17 mouse cellular contexts compared by ENCODE assay signal in the genomic region with DNA sequence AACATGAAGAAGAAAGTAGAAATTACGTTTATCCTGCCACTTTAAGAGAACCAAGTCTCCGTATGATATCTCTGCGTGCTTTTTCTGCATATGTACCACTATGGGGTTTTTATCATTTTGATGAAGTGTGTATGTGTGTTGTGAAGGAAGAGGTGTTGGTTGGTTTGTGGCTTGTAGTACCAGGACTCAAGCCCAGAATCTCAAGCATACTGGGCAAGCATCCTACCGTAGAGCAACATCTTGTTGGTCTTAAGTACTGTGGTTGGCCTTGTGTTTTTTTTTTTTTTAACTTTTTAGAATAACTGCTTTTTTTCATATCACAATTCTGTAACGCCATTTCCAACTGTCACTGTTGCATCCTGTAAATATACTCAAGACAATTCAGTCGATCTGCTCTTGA.
A peak's percentile ranks its signal among the peaks of the same experiment; 100 is the strongest.
DNase-seq lines count a peak whose midpoint lies in the region; ATAC-seq and TF ChIP-seq lines count a peak whose summit lies in the region.
"Had no signal": no experiment of that assay in that cellular context is flagged by ENCODE, and none has a peak within 500 bp of the region (broad histone marks: within the 10 kb centered on the region; RNA-seq: fewer than 3 reads in every experiment).

No protein-coding gene starts in this region.

- H3K36me3 ChIP-seq in forebrain, postnatal 0 days (ENCODE audit: insufficient read depth) = no peaks in the 10 kb centered on the region
- H3K36me3 ChIP-seq in forebrain, embryonic 15.5 days = no peaks in the 10 kb centered on the region
- H3K36me3 ChIP-seq: G1E had no signal

- peak; percentile 64 for ATAC-seq in forebrain, postnatal 0 days
- ATAC-seq in forebrain, embryonic 15.5 days (replicated peaks) = no peak
- ATAC-seq: activated CD4-positive, CD25-positive, alpha-beta regulatory T cell, adult 4 months; CD4-positive, CD25-positive, alpha-beta regulatory T cell, adult 4 months; Patski had no signal

- peak; percentile 61 for DNase-seq in forebrain, postnatal 0 days
- DNase-seq: adrenal gland, adult 2 months; adrenal gland, adult 8-10 months; adrenal gland, postnatal 10 days; adrenal gland, postnatal 14 days; adrenal gland, postnatal 25 days; adrenal gland, postnatal 36 days; B cell, adult 2 months; cerebellum, adult 11 months; cerebellum, adult 11-12 months; cerebellum, adult 18-20 months; cerebellum, adult 2 months had no signal

- no peak overlapping the region for H3K4me3 ChIP-seq in forebrain, postnatal 0 days (ENCODE audit: low read depth, low read length)
- no peak overlapping the region for H3K4me3 ChIP-seq in forebrain, embryonic 15.5 days

- H3K27me3 ChIP-seq in forebrain, postnatal 0 days (ENCODE audit: insufficient read depth, low read length) = no peaks in the 10 kb centered on the region
- H3K27me3 ChIP-seq in forebrain, embryonic 15.5 days = no peaks in the 10 kb centered on the region
- H3K27me3 ChIP-seq: Patski had no signal

- no peak overlapping the region for H3K27ac ChIP-seq in forebrain, postnatal 0 days (ENCODE audit: low read depth, low read length)
- H3K27ac ChIP-seq in forebrain, embryonic 15.5 days (replicated peaks) = no peak overlapping the region

- 72% methylated on average over 6 of the region's 6 CpGs for WGBS in forebrain, postnatal 0 days
- whole genome bisulfite sequencing in forebrain, embryonic 15.5 days = 87% methylated on average over 6 of the region's 6 CpGs

- H3K4me1 ChIP-seq in forebrain, postnatal 0 days (ENCODE audit: insufficient read depth) = no peaks in the 10 kb centered on the region
- peaks cover 4% of the 10 kb centered on the region; the same call in 1 of the 2 replicates for H3K4me1 ChIP-seq in forebrain, embryonic 15.5 days

- TF ChIP-seq CTCF in forebrain, postnatal 0 days (IDR thresholded peaks at IDR 0.05; ENCODE audit: low read depth) = no peak

- H3K9me3 ChIP-seq in forebrain, postnatal 0 days (ENCODE audit: low read length) = no peaks in the 10 kb centered on the region
- H3K9me3 ChIP-seq in forebrain, embryonic 15.5 days = no peaks in the 10 kb centered on the region

- H3K4me2 ChIP-seq in forebrain, postnatal 0 days (ENCODE audit: low read depth) = no peak overlapping the region
- H3K4me2 ChIP-seq in forebrain, embryonic 15.5 days (replicated peaks) = no peak overlapping the region

- H3K9ac ChIP-seq in forebrain, postnatal 0 days = no peak overlapping the region
- no peak overlapping the region for H3K9ac ChIP-seq in forebrain, embryonic 15.5 days (replicated peaks)
